Mouse (Mus musculus) neural tube, embryonic 13.5 days (tissue): ENCODE measurements at regions not wholly inside any gene's neighbourhood (a gene's known extent, or its start where the extent isn't known, plus 50 kb on each side); places are given as distances from the start of the nearest gene placed in this dataset.

Experiments
- ATAC-seq: fragments of 200-750 bp; cut with Nextera tagmentation; 2 replicates; pipeline ENCODE4 v1.8.0; 2017; ENCODE audit warnings: low read depth, mild to moderate bottlenecking, moderate TSS enrichment, moderate library complexity
- H3K27ac ChIP-seq: fragments of 300-500 bp; sonication (generic); replicated peaks from 2 replicates; pipeline ENCODE4 v1.5.1; 2015; ENCODE audit warnings: moderate library complexity, mild to moderate bottlenecking, inconsistent platforms
- H3K27me3 ChIP-seq: fragments of 300-500 bp; sonication (generic); 2 replicates; pipeline ENCODE4 v1.6.1; 2015; ENCODE audit warnings: mild to moderate bottlenecking, inconsistent platforms
- H3K36me3 ChIP-seq: fragments of 300-500 bp; sonication (generic); 2 replicates; pipeline ENCODE4 v1.6.1; 2015; ENCODE audit warnings: mild to moderate bottlenecking, inconsistent platforms
- H3K4me1 ChIP-seq: fragments of 300-500 bp; sonication (generic); replicated peaks from 2 replicates; pipeline ENCODE4 v1.6.1; 2015; ENCODE audit warnings: inconsistent platforms
- H3K4me2 ChIP-seq: fragments of 300-500 bp; sonication (generic); 2 replicates; pipeline ENCODE4 v1.6.1; 2015; ENCODE audit warnings: inconsistent platforms, mild to moderate bottlenecking, moderate library complexity
- H3K4me3 ChIP-seq: fragments of 300-500 bp; sonication (generic); 2 replicates; pipeline ENCODE4 v1.5.1; 2015; ENCODE audit warnings: mild to moderate bottlenecking, inconsistent platforms
- H3K9ac ChIP-seq: fragments of 300-500 bp; sonication (generic); 2 replicates; pipeline ENCODE4 v1.6.1; 2015; ENCODE audit warnings: moderate library complexity, mild to moderate bottlenecking, inconsistent platforms
- H3K9me3 ChIP-seq: fragments of 300-500 bp; sonication (generic); 2 replicates; pipeline ENCODE4 v1.6.1; 2016; ENCODE audit warnings: inconsistent platforms
- WGBS: fragments of 180-500 bp; shearing (Covaris S2); methylation state at CpG from one replicate; pipeline ENCODE4 v1.1.7; 2015; 5-methylcytosine and 5-hydroxymethylcytosine counted together

- WGBS, result 81% methylated on average over 1 of the region's 1 CpGs
- Histone ChIP-seq H3K9ac (no peak overlapping the region), H3K4me1 (no peaks in the 10 kb centered on the region), H3K36me3 (no peaks in the 10 kb centered on the region), H3K4me3 (no peak overlapping the region), H3K27ac (no peak overlapping the region), H3K27me3 (no peaks in the 10 kb centered on the region), H3K4me2 (no peak overlapping the region), H3K9me3 (0 out of 2 replicates have a peak, but pooled peaks cover 7% of the 10 kb centered on the region)
- ATAC-seq, result no peak
Measured at GRCm38 (mm10) chr7:110679916-110680315, 52.5 kb downstream of the Adm start.

DNA sequence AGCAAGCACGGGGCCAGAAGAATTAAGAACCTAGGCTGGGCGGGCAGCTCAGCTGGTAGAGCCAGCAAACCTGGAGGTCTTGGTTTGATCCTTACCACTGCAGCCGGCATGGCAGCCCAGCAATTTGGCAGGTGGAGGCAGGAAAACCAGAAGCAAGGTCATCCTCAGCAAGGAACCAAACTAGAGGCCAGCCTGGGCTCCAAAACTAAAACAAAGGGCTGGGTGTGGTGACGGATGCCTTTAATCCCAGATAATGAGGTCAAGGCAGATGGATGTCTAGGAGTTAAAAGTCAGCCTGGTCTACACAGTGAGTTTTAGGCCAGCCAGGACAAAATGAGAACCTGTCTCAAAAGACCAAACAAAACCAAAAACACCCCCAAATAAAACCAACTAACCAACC is 55.5 kb downstream of the Adm start:
- Histone ChIP-seq H3K36me3 (no peaks in the 10 kb centered on the region), H3K27me3 (no peaks in the 10 kb centered on the region), H3K4me1 (no peaks in the 10 kb centered on the region), H3K4me2 (no peak overlapping the region), H3K27ac (no peak overlapping the region), H3K4me3 (no peak overlapping the region), H3K9me3 (0 out of 2 replicates have a peak, but pooled peaks cover 7% of the 10 kb centered on the region), H3K9ac (no peak overlapping the region)
- 84% methylated on average over 4 of the region's 4 CpGs for WGBS
- ATAC-seq, result no peak

- Histone ChIP-seq H3K4me2 (no peak overlapping the region; the same call in 1 of the 2 replicates), H3K4me1 (peaks cover 8% of the 10 kb centered on the region; the same call in 1 of the 2 replicates), H3K36me3 (no peaks in the 10 kb centered on the region), H3K27ac (0 out of 2 replicates have a peak overlapping the region, but pooled peaks have one; percentile 6), H3K27me3 (no peaks in the 10 kb centered on the region), H3K9me3 (no peaks in the 10 kb centered on the region), H3K4me3 (no peak overlapping the region), H3K9ac (no peak overlapping the region)
- 42% methylated on average over 14 of the region's 14 CpGs for WGBS
- ATAC-seq, result peak; percentile 36; the same call in 1 of the 2 replicates
Measured at GRCm38 (mm10) chr7:110688884-110689681, 61.6 kb downstream of the Adm start.

GRCm38 (mm10) chr7:110690241-110690640 is 62.8 kb downstream of the Adm start:
- peaks cover 8% of the 10 kb centered on the region; the same call in 1 of the 2 replicates for H3K4me1 ChIP-seq
- no peak for ATAC-seq
- no peak overlapping the region for H3K4me2 ChIP-seq
- WGBS, result 96% methylated on average over 2 of the region's 2 CpGs
- H3K9ac ChIP-seq, result no peak overlapping the region
- no peaks in the 10 kb centered on the region for H3K36me3 ChIP-seq
- H3K4me3 ChIP-seq, result no peak overlapping the region
- no peaks in the 10 kb centered on the region for H3K9me3 ChIP-seq
- H3K27ac ChIP-seq, result no peak overlapping the region
- H3K27me3 ChIP-seq, result no peaks in the 10 kb centered on the region

DNA sequence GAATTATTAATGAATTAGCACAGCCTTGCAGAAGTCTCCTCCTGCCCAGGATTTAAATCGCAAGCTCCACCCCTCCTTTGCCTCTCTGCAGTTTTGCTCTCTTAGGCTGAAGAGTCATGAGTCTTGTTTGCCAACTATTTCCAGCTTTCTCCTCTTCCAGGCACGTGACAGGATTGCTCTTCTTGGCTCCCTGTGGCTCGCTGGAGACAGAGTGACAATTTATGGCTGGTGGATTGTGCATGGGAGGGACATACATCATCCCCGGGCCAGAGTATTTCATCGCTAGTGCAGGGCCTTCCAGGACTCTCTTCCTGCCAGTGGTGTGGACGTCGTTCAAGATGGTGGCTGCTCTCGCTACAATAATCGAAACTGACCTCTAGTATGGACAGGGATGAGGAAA is 63.4 kb downstream of the Adm start:
- Histone ChIP-seq H3K36me3 (no peaks in the 10 kb centered on the region), H3K27ac (no peak overlapping the region), H3K9me3 (no peaks in the 10 kb centered on the region), H3K27me3 (no peaks in the 10 kb centered on the region), H3K4me2 (no peak overlapping the region), H3K4me1 (peaks cover 8% of the 10 kb centered on the region; the same call in 1 of the 2 replicates), H3K9ac (no peak overlapping the region), H3K4me3 (no peak overlapping the region)
- WGBS, result 66% methylated on average over 9 of the region's 9 CpGs
- no peak for ATAC-seq

DNA sequence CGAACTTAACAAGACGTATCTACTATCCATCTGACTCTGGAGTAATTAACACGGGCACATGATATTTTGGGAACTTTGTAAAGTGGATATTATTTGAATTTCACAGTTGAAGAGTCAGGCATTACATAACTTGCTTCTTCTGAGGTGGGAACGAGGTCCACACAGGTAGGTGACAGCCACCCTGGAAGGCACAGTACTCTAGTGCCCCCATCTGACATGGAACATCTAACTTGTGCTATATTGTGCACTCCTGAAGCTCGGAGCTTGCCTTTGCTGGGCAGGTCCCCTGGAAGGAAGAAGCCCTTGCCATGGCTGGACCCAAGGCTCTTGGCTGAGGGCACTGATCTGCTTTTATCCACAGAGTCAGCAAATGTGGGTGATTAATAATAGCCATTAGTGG is 66.8 kb downstream of the Adm start:
- Histone ChIP-seq H3K9me3 (no peaks in the 10 kb centered on the region), H3K36me3 (no peaks in the 10 kb centered on the region), H3K9ac (no peak overlapping the region), H3K27me3 (no peaks in the 10 kb centered on the region), H3K4me1 (peaks cover 2% of the 10 kb centered on the region; the same call in 1 of the 2 replicates), H3K4me3 (no peak overlapping the region), H3K4me2 (no peak overlapping the region), H3K27ac (no peak overlapping the region)
- ATAC-seq, result no peak
- 90% methylated on average over 5 of the region's 5 CpGs for WGBS

DNA sequence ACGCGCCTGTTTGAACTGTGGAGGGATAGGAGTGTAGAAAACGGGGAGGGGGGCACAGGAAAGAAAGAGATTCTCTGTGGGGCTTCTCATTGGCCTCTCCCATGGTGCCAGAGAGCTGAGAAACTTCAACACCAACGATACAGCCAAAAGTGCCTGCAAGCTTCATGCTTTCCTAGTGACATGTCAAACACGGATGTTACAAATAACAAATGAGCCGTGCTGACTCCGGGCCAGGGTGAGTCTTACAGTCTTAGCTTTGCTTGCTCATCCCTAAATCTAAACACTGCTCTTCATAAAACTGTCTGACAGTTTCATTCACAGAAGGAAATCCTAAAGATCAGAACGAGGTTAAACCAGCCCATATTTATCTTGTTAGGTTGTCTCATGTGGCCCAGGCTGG is 68.3 kb downstream of the Adm start:
- H3K27me3 ChIP-seq, result no peaks in the 10 kb centered on the region
- 83% methylated on average over 8 of the region's 8 CpGs for WGBS
- H3K4me1 ChIP-seq, result no peaks in the 10 kb centered on the region
- no peak overlapping the region for H3K27ac ChIP-seq
- no peaks in the 10 kb centered on the region for H3K9me3 ChIP-seq
- ATAC-seq, result no peak
- no peak overlapping the region for H3K4me3 ChIP-seq
- H3K36me3 ChIP-seq, result no peaks in the 10 kb centered on the region
- no peak overlapping the region for H3K9ac ChIP-seq
- H3K4me2 ChIP-seq, result no peak overlapping the region

- 85% methylated on average over 17 of the region's 17 CpGs for WGBS
- no peaks in the 10 kb centered on the region for H3K36me3 ChIP-seq
- no peak overlapping the region for H3K9ac ChIP-seq
- H3K27me3 ChIP-seq, result no peaks in the 10 kb centered on the region; the same call in 1 of the 2 replicates
- H3K4me3 ChIP-seq, result no peak overlapping the region
- H3K9me3 ChIP-seq, result no peaks in the 10 kb centered on the region
- no peak overlapping the region for H3K4me2 ChIP-seq
- no peak for ATAC-seq
- no peaks in the 10 kb centered on the region for H3K4me1 ChIP-seq
- no peak overlapping the region for H3K27ac ChIP-seq
Measured at GRCm38 (mm10) chr7:110698211-110699153, 69.5 kb upstream of the Ampd3 start.

GRCm38 (mm10) chr7:110699596-110699995 is 68.4 kb upstream of the Ampd3 start:
- Histone ChIP-seq H3K4me2 (no peak overlapping the region), H3K27me3 (no peaks in the 10 kb centered on the region; the same call in 1 of the 2 replicates), H3K36me3 (no peaks in the 10 kb centered on the region), H3K4me3 (no peak overlapping the region), H3K9me3 (no peaks in the 10 kb centered on the region), H3K9ac (no peak overlapping the region), H3K27ac (no peak overlapping the region), H3K4me1 (no peaks in the 10 kb centered on the region)
- WGBS, result 86% methylated on average over 11 of the region's 11 CpGs
- no peak for ATAC-seq

- 67% methylated on average over 11 of the region's 11 CpGs for WGBS
- Histone ChIP-seq H3K9me3 (no peaks in the 10 kb centered on the region), H3K36me3 (no peaks in the 10 kb centered on the region), H3K4me2 (no peak overlapping the region), H3K27ac (no peak overlapping the region), H3K27me3 (no peaks in the 10 kb centered on the region; the same call in 1 of the 2 replicates), H3K9ac (no peak overlapping the region), H3K4me1 (no peaks in the 10 kb centered on the region), H3K4me3 (no peak overlapping the region)
- no peak for ATAC-seq
Measured at GRCm38 (mm10) chr7:110701681-110702413, 66.2 kb upstream of the Ampd3 start.

GRCm38 (mm10) chr7:110702414-110702783 is 65.6 kb upstream of the Ampd3 start:
- WGBS, result 75% methylated on average over 6 of the region's 6 CpGs

More at GRCm38 (mm10) chr7:110702414-110702783, 65.6 kb upstream of the Ampd3 start:
- Histone ChIP-seq H3K27me3 (no peaks in the 10 kb centered on the region; the same call in 1 of the 2 replicates), H3K9ac (no peak overlapping the region), H3K27ac (no peak overlapping the region), H3K4me2 (no peak overlapping the region), H3K9me3 (no peaks in the 10 kb centered on the region), H3K4me1 (no peaks in the 10 kb centered on the region), H3K4me3 (no peak overlapping the region), H3K36me3 (no peaks in the 10 kb centered on the region)
- no peak for ATAC-seq
